Mouse (Mus musculus) CD8-positive naive resting alpha-beta T cell, adult 57 days (primary cell): ENCODE data around the gene 5830473C10Rik. TPM values are rescaled to one million over a fixed set of nuclear protein-coding genes. Genes with fewer than 3 reads are reported as not detected.

Source experiments
- total RNA-seq: library from RNA; stranded (reverse); gene quantifications from one replicate; pipeline ENCODE4 v1.2.4, GENCODE M21; 2023

5830473C10Rik gene
- total RNA-seq: not detected

GRCm38 (mm10) chr5:90560743-90561142 lies at the start of gene 5830473C10Rik:
TSS of gene 5830473C10Rik (plus strand) at chr5:90561107.

GRCm38 (mm10) chr5:90518356-90519100 lies 42.4 kb upstream of the 5830473C10Rik start, which contains the start of gene Afm:
TSS of gene Afm (plus strand) at chr5:90518932.

DNA sequence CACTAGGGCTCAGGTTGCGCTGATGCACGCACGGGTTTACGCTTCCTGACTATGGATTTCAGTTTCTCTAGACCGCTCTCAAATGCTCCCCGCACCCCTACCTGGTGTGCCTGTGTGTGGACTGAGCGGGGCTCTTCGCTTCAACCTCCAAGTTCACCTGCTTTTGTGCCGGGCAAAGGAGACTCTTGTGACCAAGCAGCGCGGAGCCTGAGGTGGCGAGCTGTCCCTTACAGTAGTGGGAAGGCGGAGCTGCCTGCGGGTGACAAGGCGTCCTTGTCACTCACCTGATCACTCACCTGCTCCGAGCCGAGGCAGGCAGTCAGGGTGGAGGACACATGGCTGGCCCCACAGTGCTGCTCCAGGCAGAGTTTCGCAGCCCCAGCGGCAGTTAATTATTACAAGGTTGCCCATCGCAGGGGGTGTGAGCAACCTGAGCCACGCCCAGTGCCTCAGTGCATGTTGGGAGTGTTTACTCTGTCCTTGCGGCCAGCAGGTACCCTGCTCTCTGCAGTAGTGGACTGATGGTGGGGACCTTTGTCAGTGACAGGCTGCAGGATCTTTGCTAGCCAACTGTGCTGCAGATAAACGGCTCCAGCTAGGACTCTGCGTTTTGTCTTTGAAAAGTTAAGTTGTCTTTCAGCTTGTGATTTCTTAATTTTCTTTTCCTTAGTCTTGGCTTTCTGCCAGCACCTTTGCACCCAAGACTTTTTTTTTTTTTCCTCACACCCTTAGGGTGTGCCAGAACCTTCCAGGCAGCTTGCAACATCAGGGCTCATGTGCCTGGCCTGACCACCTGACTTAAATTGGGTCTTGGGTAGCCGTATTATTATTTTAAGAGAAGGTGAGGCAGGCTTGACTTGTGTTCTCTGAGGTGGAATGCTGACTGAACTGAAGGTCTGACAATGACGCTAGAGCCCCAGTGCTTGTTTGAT lies 79.6 kb downstream of the 5830473C10Rik start, which contains the start of gene Rassf6:
TSS of gene Rassf6 (minus strand) at position 372 of the 932 bp plus-strand sequence.

Other genes starting within 250 kb of the 5830473C10Rik start
- 136 TPM for gene Ankrd17, start 194.5 kb upstream of the 5830473C10Rik start, total RNA-seq
- 3.2 TPM for gene Gm9958, start 193.9 kb upstream of the 5830473C10Rik start, total RNA-seq
- not detected for gene Alb, start 100.2 kb upstream of the 5830473C10Rik start, total RNA-seq
- 9.4 TPM for gene Afp, start 70.4 kb upstream of the 5830473C10Rik start, total RNA-seq
- not detected for gene Afm, start 42.2 kb upstream of the 5830473C10Rik start, total RNA-seq
- 0.34 TPM for gene Rassf6, start 79.5 kb downstream of the 5830473C10Rik start, total RNA-seq
- gene Cxcl5, start 198.3 kb downstream of the 5830473C10Rik start, total RNA-seq: not detected
- 1.3 TPM for gene Ppbp, start 207.4 kb downstream of the 5830473C10Rik start, total RNA-seq
- gene Pf4, start 211.3 kb downstream of the 5830473C10Rik start, total RNA-seq: not detected
- not detected for gene Cxcl3, start 225.0 kb downstream of the 5830473C10Rik start, total RNA-seq
- gene Cxcl15, start 233.4 kb downstream of the 5830473C10Rik start, total RNA-seq: not detected